Mouse (Mus musculus) CH12.LX (cell line): ENCODE measurements around the gene Gm8914. TPM values are rescaled to one million over a fixed set of nuclear protein-coding genes. Genes with fewer than 3 reads are reported as not detected.
"Not testable (repeated sequence)": the region's sequence is repeated elsewhere in the genome, so short reads cannot be mapped to it uniquely, and the experiment has no call there.

Experiments used
- DNase-seq: peaks from one replicate; pipeline ENCODE4 v3.0.0-alpha.2; 2013; ENCODE audit errors: extremely low read depth
- H3K27ac ChIP-seq: 2 replicates; pipeline ENCODE4 v1.5.1; 2012; ENCODE audit warnings: low read depth, mild to moderate bottlenecking, control low read depth, moderate library complexity; ENCODE audit not compliant: insufficient read depth
- H3K27me3 ChIP-seq: replicated peaks from 2 replicates; pipeline ENCODE3; 2012; ENCODE audit warnings: inconsistent platforms
- H3K36me3 ChIP-seq, 2 experiments: replicated peaks in 1 of 2; 2 replicates each; pipeline versions ENCODE3 to v1.6.1; 2012; ENCODE audit warnings: inconsistent platforms in 1 of 2, low read length in 1 of 2, mild to moderate bottlenecking in 1 of 2, mixed read lengths in 1 of 2, moderate library complexity in 1 of 2; ENCODE audit not compliant: control insufficient read depth in 1 of 2, insufficient read depth in 1 of 2
- H3K4me1 ChIP-seq, 2 experiments: 2 replicates each; pipeline ENCODE4 v1.6.1; 2012; ENCODE audit warnings: inconsistent platforms in 1 of 2, moderate library complexity in 1 of 2; ENCODE audit not compliant: insufficient read depth in 2 of 2, control insufficient read depth in 1 of 2
- H3K4me2 ChIP-seq: 2 replicates; pipeline ENCODE4 v1.6.1; 2012; ENCODE audit warnings: low read depth, mild to moderate bottlenecking, control low read depth; ENCODE audit not compliant: poor library complexity, insufficient read depth, severe bottlenecking
- H3K4me3 ChIP-seq, 3 experiments: fragments of 150-350 bp in 1 of 3; sonication (generic) in 1 of 3; replicated peaks in 1 of 3; 2 replicates each; pipeline versions ENCODE3 to v1.5.1; 2011 to 2012; ENCODE audit warnings: low read depth in 2 of 3, low read length in 2 of 3, mild to moderate bottlenecking in 2 of 3, moderate library complexity in 2 of 3, control low read depth in 1 of 3, improper control_type of control experiment in 1 of 3, inconsistent platforms in 1 of 3, mixed read lengths in 1 of 3; ENCODE audit not compliant: poor library complexity in 1 of 3
- H3K79me2 ChIP-seq: replicated peaks from 2 replicates; pipeline ENCODE4 v1.6.1; 2012; ENCODE audit warnings: mild to moderate bottlenecking, moderate library complexity; ENCODE audit not compliant: control insufficient read depth, poor library complexity, insufficient read depth, severe bottlenecking; ENCODE audit errors: extremely low read depth
- H3K9ac ChIP-seq: 2 replicates; pipeline ENCODE4 v1.6.1; 2012; ENCODE audit warnings: low read depth, mild to moderate bottlenecking, control low read depth, moderate library complexity; ENCODE audit not compliant: insufficient read depth
- H3K9me3 ChIP-seq: replicated peaks from 2 replicates; pipeline ENCODE3; 2012; ENCODE audit warnings: low read length, inconsistent platforms, mixed read lengths
- dilution Hi-C: fragments of 300-500 bp; cut with MboI; formaldehyde crosslinking; loops from 2 replicates; pipeline ENCODE4 v1.14.3; 2020; ENCODE audit warnings: low sequenced_read_pairs; ENCODE audit not compliant: extremely low pct_unique_long_range_greater_than_20kb, extremely low pct_ligation_motif_present
- in situ Hi-C: fragments of 300-500 bp; cut with MboI; formaldehyde crosslinking; loops from 3 replicates; pipeline ENCODE4 v1.14.3; 2019; ENCODE audit warnings: low sequenced_read_pairs, low pct_ligation_motif_present, low pct_unique_long_range_greater_than_20kb, mixed read lengths
- polyA plus RNA-seq: library from polyadenylated mRNA; unstranded; fragments of >175 nt; gene quantifications from 2 replicates; pipeline ENCODE4 v1.2.1, GENCODE M21; 2012; ENCODE audit warnings: low read depth; ENCODE audit not compliant: insufficient read length
- total RNA-seq, 2 experiments: library from RNA; depleted of rRNA; stranded (reverse); fragments of 300-350 nt in 1 of 2; fragments of >200 nt in 1 of 2; gene quantifications; 2 replicates each; pipeline ENCODE4 v1.2.3; 2012 to 2014

The Gm8914 gene
- not detected in 2 replicates for total RNA-seq (2012; rRNA removed)
- not detected in 2 replicates for total RNA-seq (2014; rRNA removed)
- not detected in 2 replicates for polyA plus RNA-seq

- H3K79me2 ChIP-seq, DNase-seq, H3K9me3 ChIP-seq, dilution Hi-C loops, H3K27ac ChIP-seq, H3K4me3 ChIP-seq, H3K27me3 ChIP-seq, H3K36me3 ChIP-seq, H3K4me2 ChIP-seq, H3K4me1 ChIP-seq, in situ Hi-C loops, H3K9ac ChIP-seq: not testable (repeated sequence)
These were observed at the start of gene Gm8914 for GRCm38 (mm10) chrX:91479826-91480225. Gene Gm8914, plus strand, starts transcription at chrX:91480126.

Other genes starting within 250 kb of the Gm8914 start
- not detected in 2 replicates for gene Mageb2, start 148.4 kb upstream of the Gm8914 start, total RNA-seq (2012; rRNA removed)
- not detected in 2 replicates for gene Mageb2, start 148.4 kb upstream of the Gm8914 start, total RNA-seq (2014; rRNA removed)
- not detected in 2 replicates for gene Mageb2, start 148.4 kb upstream of the Gm8914 start, polyA plus RNA-seq
- not detected in 2 replicates for gene Gm5072, start 87.6 kb upstream of the Gm8914 start, total RNA-seq (2012; rRNA removed)
- not detected in 2 replicates for gene Gm5072, start 87.6 kb upstream of the Gm8914 start, total RNA-seq (2014; rRNA removed)
- not detected in 2 replicates for gene Gm5072, start 87.6 kb upstream of the Gm8914 start, polyA plus RNA-seq
- gene 1700084M14Rik, start 95.8 kb downstream of the Gm8914 start, total RNA-seq (2012; rRNA removed), result not detected in 2 replicates
- gene 1700084M14Rik, start 95.8 kb downstream of the Gm8914 start, total RNA-seq (2014; rRNA removed), result not detected in 2 replicates
- gene 1700084M14Rik, start 95.8 kb downstream of the Gm8914 start, polyA plus RNA-seq, result not detected in 2 replicates
- not detected in 2 replicates for gene Gm14781, start 152.1 kb downstream of the Gm8914 start, total RNA-seq (2012; rRNA removed)
- not detected in 2 replicates for gene Gm14781, start 152.1 kb downstream of the Gm8914 start, total RNA-seq (2014; rRNA removed)
- gene Gm14781, start 152.1 kb downstream of the Gm8914 start, polyA plus RNA-seq, result not detected in 2 replicates